Mouse (Mus musculus) heart, adult 2 months (tissue): ENCODE data around the gene Acsm3. TPM values are rescaled to one million over a fixed set of nuclear protein-coding genes. Genes with fewer than 3 reads are reported as not detected.
"Not testable (repeated sequence)": the region's sequence is repeated elsewhere in the genome, so short reads cannot be mapped to it uniquely, and the experiment has no call there.

Experiments
- DNase-seq, 2 experiments: peaks; one replicate each; pipeline ENCODE4 v3.0.0; 2021
- H3K27ac ChIP-seq: fragments of 200-600 bp; 2 replicates; pipeline ENCODE4 v1.8.1; 2022
- H3K27me3 ChIP-seq: fragments of 200-500 bp; 2 replicates; pipeline ENCODE4 v1.6.1; 2012; ENCODE audit warnings: mild to moderate bottlenecking, low read length, inconsistent platforms, mixed read lengths; ENCODE audit not compliant: control insufficient read depth, insufficient read depth
- H3K36me3 ChIP-seq: fragments of 200-500 bp; 2 replicates; pipeline ENCODE4 v1.6.1; 2012; ENCODE audit warnings: low read length, inconsistent platforms; ENCODE audit not compliant: control insufficient read depth, insufficient read depth
- H3K4me1 ChIP-seq: fragments of 200-500 bp; 2 replicates; pipeline ENCODE4 v1.6.1; 2011; ENCODE audit warnings: low read length; ENCODE audit not compliant: control insufficient read depth, insufficient read depth
- H3K4me3 ChIP-seq: fragments of 200-600 bp; 2 replicates; pipeline ENCODE4 v1.8.1; 2022
- H3K79me2 ChIP-seq: fragments of 200-500 bp; replicated peaks from 2 replicates; pipeline ENCODE4 v1.6.1; 2012; ENCODE audit warnings: mild to moderate bottlenecking, inconsistent platforms, low read length, moderate library complexity, mixed read lengths; ENCODE audit not compliant: control insufficient read depth, insufficient read depth
- H3K9ac ChIP-seq: fragments of 200-500 bp; 2 replicates; pipeline ENCODE4 v1.6.1; 2012; ENCODE audit warnings: low read depth, mild to moderate bottlenecking, control low read depth, inconsistent platforms, low read length, mixed read lengths
- CTCF ChIP-seq: fragments of 200-600 bp; IDR thresholded peaks from 2 replicates; pipeline ENCODE4 v1.8.1; 2022; ENCODE audit warnings: antibody characterized with exemption, mild to moderate bottlenecking, moderate library complexity
- EP300 ChIP-seq: fragments of 200-500 bp; IDR thresholded peaks from 2 replicates; pipeline ENCODE4 v1.6.1; 2011; ENCODE audit warnings: low read depth, low read length, control low read depth; ENCODE audit not compliant: insufficient read depth
- POLR2A ChIP-seq: fragments of 200-500 bp; IDR thresholded peaks from 2 replicates; pipeline ENCODE4 v1.6.1; 2011; ENCODE audit warnings: mild to moderate bottlenecking, low read depth, low read length, control low read depth; ENCODE audit not compliant: insufficient read depth
- WGBS: fragments of 180-500 bp; shearing (Covaris S2); methylation state at CpG from one replicate; pipeline ENCODE4 v1.1.7; 2018; 5-methylcytosine and 5-hydroxymethylcytosine counted together
- intact Hi-C: fragments of 180-260 bp; cut with DNase I; formaldehyde crosslinking; loops from one replicate; pipeline ENCODE4 v1.15.1; 2025
- long read RNA-seq: library from polyadenylated mRNA; stranded (forward); transcript quantifications from one replicate; pipeline ENCODE4 v2.0.0, GENCODE M21; 2021
- polyA plus RNA-seq: library from polyadenylated mRNA; depleted of rRNA; stranded (reverse); fragments of >200 nt; gene quantifications from 2 replicates; pipeline ENCODE4 v1.2.3, GENCODE M21; 2012; rRNA removed
- total RNA-seq, 2 experiments: library from RNA; stranded (reverse); gene quantifications; 2 replicates each; pipeline ENCODE4 v1.2.3; 2021

Acsm3 gene
- 1 to 10 TPM in 1 of 2 experiments, under 1 TPM in 1; 0.73 to 1.3 TPM for total RNA-seq
- 6.8 and 12.0 TPM in 2 replicates for polyA plus RNA-seq
- long read RNA-seq, partial matches to known transcripts: 0 of 1 reads
- long read RNA-seq, other reads (novel, unspliced or antisense): 0 of 1 reads

DNA sequence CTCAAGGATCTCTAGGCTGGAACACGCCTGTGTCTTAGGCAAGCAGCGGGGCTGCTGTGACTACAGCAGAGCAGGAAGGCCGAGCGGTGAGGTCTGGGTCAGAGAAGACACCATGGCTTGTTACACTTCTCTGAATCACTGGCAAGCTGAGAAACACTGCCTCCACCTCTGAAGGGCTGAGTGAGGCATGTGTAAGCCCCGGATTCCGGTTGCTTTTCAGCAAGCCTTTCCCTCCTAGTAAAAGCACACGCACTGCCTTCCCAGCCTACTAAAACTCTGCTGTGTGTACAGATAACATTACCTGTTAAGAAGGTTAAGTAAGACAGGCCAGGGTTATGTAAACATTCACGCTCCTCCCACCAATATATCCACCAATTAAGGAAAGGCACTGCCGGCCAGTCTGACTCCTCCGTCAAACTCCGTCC lies at the start of gene Acsm3:
TSS of gene Acsm3 (plus strand) at position 397 of the 425 bp plus-strand sequence.
- no peak within 1 kb of the TSS for H3K9ac ChIP-seq
- no peak for DNase-seq
- H3K79me2 ChIP-seq: no peaks in the 10 kb centered on the region
- no peak within 1 kb of the TSS for H3K27ac ChIP-seq
- H3K36me3 ChIP-seq: no peaks in the 10 kb centered on the region
- TF ChIP-seq CTCF (no peak), POLR2A (no peak), EP300 (no peak)
- 63% methylated on average over 11 of the region's 11 CpGs for WGBS
- H3K4me3 ChIP-seq: no peak within 1 kb of the TSS
- H3K4me1 ChIP-seq: no peaks in the 10 kb centered on the region
- intact Hi-C loops: no loop called here
- no peaks in the 10 kb centered on the region for H3K27me3 ChIP-seq

DNA sequence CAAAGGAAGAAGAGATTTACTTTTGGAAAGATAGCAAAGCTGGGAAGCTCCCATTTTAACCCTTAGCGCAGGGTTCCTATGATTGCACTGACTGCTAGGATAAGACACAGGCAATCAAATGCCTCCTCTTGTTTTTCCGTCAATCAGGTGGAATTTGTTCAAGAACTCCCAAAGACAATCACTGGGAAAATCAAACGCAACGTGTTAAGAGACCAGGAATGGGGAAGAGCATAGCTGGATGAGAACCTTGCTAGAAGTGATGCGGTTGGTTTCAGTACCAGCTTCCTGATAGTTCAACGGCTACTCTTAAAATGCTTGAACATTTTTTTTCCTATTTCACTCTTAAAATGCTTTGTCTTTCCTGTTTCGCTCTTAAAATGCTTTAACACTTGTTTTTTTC lies 46.6 kb upstream of the Acsm3 start:
- no peak for DNase-seq
- Histone ChIP-seq H3K36me3 (no peaks in the 10 kb centered on the region), H3K27ac (no peak overlapping the region), H3K27me3 (no peaks in the 10 kb centered on the region), H3K4me3 (no peak overlapping the region), H3K79me2 (no peaks in the 10 kb centered on the region), H3K9ac (no peak overlapping the region), H3K4me1 (no peaks in the 10 kb centered on the region)
- intact Hi-C loops: no loop called here
- WGBS: 88% methylated on average over 7 of the region's 7 CpGs
- TF ChIP-seq EP300 (no peak), POLR2A (no peak), CTCF (no peak)

DNA sequence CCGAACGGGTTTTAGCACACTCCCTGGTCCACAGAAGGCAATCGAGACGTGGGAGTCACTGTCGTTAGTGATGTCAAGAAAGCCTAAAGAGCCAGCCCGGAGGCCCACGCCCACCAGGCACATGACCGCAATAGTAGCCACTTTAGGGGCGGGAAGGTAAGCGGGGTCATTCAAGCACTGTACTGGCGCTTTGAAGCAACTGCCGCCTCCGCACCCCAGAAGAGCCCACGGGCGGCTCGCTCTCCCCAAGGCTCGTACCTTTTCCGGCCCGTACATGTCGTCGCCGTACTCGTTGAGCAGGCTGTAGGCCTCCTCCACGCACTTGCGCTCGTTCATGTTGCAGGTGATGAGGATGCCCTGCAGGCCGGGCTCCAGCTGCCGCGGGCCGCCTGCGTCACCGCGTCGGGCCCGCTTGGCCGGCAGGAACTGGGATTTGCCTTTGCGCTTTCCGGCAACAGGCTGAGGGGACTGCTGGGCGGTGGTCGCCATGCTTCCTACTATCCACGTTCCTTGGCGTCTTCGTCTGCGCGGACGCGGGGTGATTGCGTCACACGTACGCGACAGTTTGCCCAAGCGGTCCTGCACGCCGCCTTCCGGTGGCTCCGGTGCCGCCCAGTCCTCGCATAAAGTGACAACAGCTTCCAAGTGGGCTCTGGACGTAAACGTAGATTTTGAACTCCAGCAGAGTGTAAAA lies 40.3 kb upstream of the Acsm3 start, which contains the start of gene Thumpd1:
TSS of gene Thumpd1 (minus strand) at position 546 of the 694 bp plus-strand sequence.
- peak; percentile 48; the same call in 1 of the 2 replicates for TF ChIP-seq EP300
- TF ChIP-seq CTCF: peak; percentile 75
- peak; percentile 70 for TF ChIP-seq POLR2A
- intact Hi-C loops: loop anchor here (5.0 kb wide), 2 partner anchors 72 to 382 kb away; partner anchors contain the start of genes Eri2, Rexo5 and Tmem159
- under 1% methylated on average over 60 of the region's 60 CpGs for WGBS
- Histone ChIP-seq H3K27ac (peak within 1 kb of the TSS; percentile 79), H3K27me3 (no peaks in the 10 kb centered on the region), H3K79me2 (no peaks in the 10 kb centered on the region), H3K4me1 (no peaks in the 10 kb centered on the region), H3K4me3 (peak within 1 kb of the TSS; percentile 98), H3K9ac (peak within 1 kb of the TSS; percentile 50), H3K36me3 (no peaks in the 10 kb centered on the region)
- DNase-seq: peak; percentile 92 to 95

DNA sequence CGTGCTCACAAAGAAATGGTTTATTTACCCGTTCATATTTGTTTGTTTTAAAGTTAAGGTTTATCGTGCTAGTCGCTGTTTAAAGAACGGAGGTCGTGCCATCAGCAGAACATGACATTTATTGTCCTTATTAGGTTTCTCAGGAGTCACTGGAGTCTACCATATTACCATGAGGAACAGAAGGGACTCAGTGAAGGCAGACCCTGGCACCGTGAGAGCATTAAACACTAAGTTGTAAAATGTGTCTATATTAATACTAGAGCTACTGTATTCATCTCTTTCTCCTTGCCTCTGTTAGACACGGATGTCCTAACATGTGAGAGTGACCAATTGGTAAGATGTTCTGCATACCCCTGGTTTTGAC lies 39.8 kb upstream of the Acsm3 start:
- H3K36me3 ChIP-seq: no peaks in the 10 kb centered on the region
- intact Hi-C loops: loop anchor here (5.0 kb wide), 2 partner anchors 71 to 381 kb away; partner anchors contain the start of genes Eri2, Rexo5 and Tmem159
- no peaks in the 10 kb centered on the region for H3K27me3 ChIP-seq
- H3K9ac ChIP-seq: peak overlapping the region; percentile 50; the same call in 1 of the 2 replicates
- H3K4me3 ChIP-seq: peak overlapping the region; percentile 98
- peak overlapping the region; percentile 79 for H3K27ac ChIP-seq
- no peaks in the 10 kb centered on the region for H3K4me1 ChIP-seq
- DNase-seq: no peak
- TF ChIP-seq EP300 (no peak), CTCF (no peak)
- 14% methylated on average over 8 of the region's 8 CpGs for WGBS
- no peaks in the 10 kb centered on the region for H3K79me2 ChIP-seq

DNA sequence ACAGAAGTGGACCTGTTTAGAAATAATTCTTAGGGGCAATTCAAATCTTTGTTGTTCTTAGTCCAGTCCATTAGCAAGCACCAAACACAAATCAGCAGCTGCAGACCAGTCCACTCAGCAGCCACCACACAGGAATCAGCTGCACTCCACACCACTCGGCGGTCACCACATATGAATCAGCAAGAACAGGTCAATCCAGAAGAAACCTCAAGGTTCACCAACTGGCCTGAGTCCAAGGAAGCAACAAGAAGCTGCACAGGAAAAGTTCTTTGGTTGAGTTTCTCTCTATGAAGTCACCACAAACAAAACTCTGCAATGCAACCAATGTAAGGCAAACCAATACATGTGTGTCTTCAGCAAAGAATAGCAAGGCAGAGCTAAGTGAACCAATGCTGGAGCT lies 33.1 kb upstream of the Acsm3 start:
- H3K27ac ChIP-seq: no peak overlapping the region
- WGBS: 71% methylated on average over 2 of the region's 2 CpGs
- H3K79me2 ChIP-seq: no peaks in the 10 kb centered on the region
- H3K36me3 ChIP-seq: no peaks in the 10 kb centered on the region
- intact Hi-C loops: no loop called here
- H3K4me3 ChIP-seq: no peak overlapping the region
- no peaks in the 10 kb centered on the region for H3K4me1 ChIP-seq
- H3K9ac ChIP-seq: no peak overlapping the region
- DNase-seq: no peak
- no peaks in the 10 kb centered on the region for H3K27me3 ChIP-seq
- TF ChIP-seq POLR2A: no peak
- no peak for TF ChIP-seq CTCF
- TF ChIP-seq EP300: no peak

DNA sequence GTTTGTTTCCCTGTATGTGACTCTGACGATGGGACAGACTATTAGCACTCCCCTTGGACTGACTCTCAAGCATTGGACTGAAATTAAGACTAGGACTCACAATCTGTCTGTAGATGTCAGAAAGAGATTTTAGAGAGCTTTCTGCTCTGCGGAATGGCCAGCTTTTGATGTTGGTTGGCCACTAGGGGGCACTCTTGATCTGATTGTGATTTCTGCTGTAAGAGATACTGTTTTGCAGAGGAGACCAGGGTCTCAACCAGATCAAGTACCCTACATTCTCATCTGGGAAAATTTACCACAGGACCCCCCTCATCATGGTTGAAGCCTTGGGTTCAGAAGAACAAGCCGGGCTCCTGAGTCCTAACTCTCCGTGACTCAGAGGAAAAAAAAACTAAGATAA lies 29.5 kb upstream of the Acsm3 start:
- H3K27ac ChIP-seq, intact Hi-C loops, H3K9ac ChIP-seq, H3K27me3 ChIP-seq, H3K79me2 ChIP-seq, H3K4me1 ChIP-seq, H3K4me3 ChIP-seq, DNase-seq, H3K36me3 ChIP-seq: not testable (repeated sequence)
- 81% methylated on average over 4 of the region's 4 CpGs for WGBS
- peak; percentile 34 for TF ChIP-seq CTCF
